Mouse (Mus musculus) heart, postnatal 14 days (tissue): ENCODE data around the gene P3h2. TPM values are rescaled to one million over a fixed set of nuclear protein-coding genes. Genes with fewer than 3 reads are reported as not detected.
A peak's percentile ranks its signal among the peaks of the same experiment; 100 is the strongest.

Source experiments
- DNase-seq, 2 experiments: peaks; one replicate each; pipeline ENCODE4 v3.0.0; 2021 to 2022
- intact Hi-C: fragments of 180-260 bp; cut with DNase I; formaldehyde crosslinking; loops from one replicate; pipeline ENCODE4 v1.15.1; 2025
- total RNA-seq, 2 experiments: library from RNA; stranded (reverse); gene quantifications; 2 replicates each; pipeline ENCODE4 v1.2.3; 2021

Gene P3h2
- total RNA-seq, 2 experiments from 2014 or later, result 4.5 to 5.2 TPM

- intact Hi-C loops, result no loop called here
- no peak for DNase-seq
Measured at GRCm38 (mm10) chr16:26005811-26006210, 99.8 kb downstream of the P3h2 start.

GRCm38 (mm10) chr16:26003261-26003660 is 102.3 kb downstream of the P3h2 start:
- peak in 1 of 2 experiments; percentile 12 for DNase-seq
- intact Hi-C loops, result no loop called here

- no peak for DNase-seq
- intact Hi-C loops, result no loop called here
Measured at GRCm38 (mm10) chr16:26002848-26003247, 102.7 kb downstream of the P3h2 start.

- DNase-seq, result no peak
- intact Hi-C loops, result no loop called here
Measured at GRCm38 (mm10) chr16:25994605-25995004, 111.0 kb downstream of the P3h2 start.

- intact Hi-C loops, result no loop called here
- DNase-seq, result no peak
Measured at GRCm38 (mm10) chr16:25987221-25987620, 118.4 kb downstream of the P3h2 start.

- intact Hi-C loops, result loop anchor here (5.0 kb wide), 1 partner anchor 119 kb away; no protein-coding TSS in a partner anchor
- peak; percentile 25 to 32 for DNase-seq
Measured at GRCm38 (mm10) chr16:25983635-25984034, 121.9 kb downstream of the P3h2 start.

- intact Hi-C loops, result no loop called here
- no peak for DNase-seq
Measured at GRCm38 (mm10) chr16:25979037-25979436, 126.5 kb downstream of the P3h2 start.

- no peak for DNase-seq
- intact Hi-C loops, result no loop called here
Measured at GRCm38 (mm10) chr16:25977210-25977609, 128.4 kb downstream of the P3h2 start.

GRCm38 (mm10) chr16:25971285-25971684 is 134.3 kb downstream of the P3h2 start:
- DNase-seq, result no peak
- intact Hi-C loops, result no loop called here

- intact Hi-C loops, result no loop called here
Measured at GRCm38 (mm10) chr16:25970720-25971119, 134.9 kb downstream of the P3h2 start.

GRCm38 (mm10) chr16:25970193-25970592 is 135.4 kb downstream of the P3h2 start:
- DNase-seq, result no peak
- intact Hi-C loops, result no loop called here

More at GRCm38 (mm10) chr16:25970720-25971119, 134.9 kb downstream of the P3h2 start:
- no peak for DNase-seq

- intact Hi-C loops, result loop anchor here (1.0 to 10.0 kb wide), 5 partner anchors 55 to 1178 kb away; partner anchors contain the start of gene P3h2
- peak; percentile 62 to 86 for DNase-seq
Measured at GRCm38 (mm10) chr16:25967297-25967696, 138.3 kb downstream of the P3h2 start.

GRCm38 (mm10) chr16:25963856-25964255 is 141.7 kb downstream of the P3h2 start:
- intact Hi-C loops, result loop anchor here (2.0 to 10.0 kb wide), 3 partner anchors 407 to 1181 kb away; partner anchors contain the start of gene Cldn1
- peak; percentile 56 to 75 for DNase-seq

GRCm38 (mm10) chr16:25960345-25960744 is 145.2 kb downstream of the P3h2 start:
- DNase-seq, result no peak
- intact Hi-C loops, result loop anchor here (10.0 kb wide), 2 partner anchors 534 to 1184 kb away; no protein-coding TSS in a partner anchor

GRCm38 (mm10) chr16:25959929-25960328 is 145.7 kb downstream of the P3h2 start:
- DNase-seq, result no peak
- intact Hi-C loops, result loop anchor here (10.0 kb wide), 2 partner anchors 535 to 1185 kb away; no protein-coding TSS in a partner anchor

- intact Hi-C loops, result no loop called here
- no peak for DNase-seq
Measured at GRCm38 (mm10) chr16:25958650-25959238, 146.8 kb downstream of the P3h2 start.

GRCm38 (mm10) chr16:25958213-25958612 is 147.4 kb downstream of the P3h2 start:
- intact Hi-C loops, result no loop called here

GRCm38 (mm10) chr16:25956831-25957230 is 148.8 kb downstream of the P3h2 start:
- intact Hi-C loops, result no loop called here
- DNase-seq, result no peak

More at GRCm38 (mm10) chr16:25958213-25958612, 147.4 kb downstream of the P3h2 start:
- DNase-seq, result no peak

GRCm38 (mm10) chr16:25954614-25955013 is 151.0 kb downstream of the P3h2 start:
- DNase-seq, result no peak
- intact Hi-C loops, result no loop called here

GRCm38 (mm10) chr16:25953359-25953758 is 152.2 kb downstream of the P3h2 start:
- intact Hi-C loops, result no loop called here
- no peak for DNase-seq

GRCm38 (mm10) chr16:25952005-25952404 is 153.6 kb downstream of the P3h2 start:
- peak in 1 of 2 experiments; percentile 43 for DNase-seq
- intact Hi-C loops, result no loop called here

- intact Hi-C loops, result no loop called here
- no peak for DNase-seq
Measured at GRCm38 (mm10) chr16:25948067-25948466, 157.5 kb downstream of the P3h2 start.
